Mouse (Mus musculus): ENCODE measurements around the gene Trim37. TPM values are rescaled to one million over a fixed set of nuclear protein-coding genes. Genes with fewer than 3 reads are reported as not detected.

Trim37 gene
- polyA plus RNA-seq, 1 experiment from 2014 or later: 87.3 TPM

GRCm38 (mm10) chr11:87234743-87235485, 108.0 kb downstream of the Trim37 start:
- H3K27me3 ChIP-seq: no peaks in the 10 kb centered on the region
- no peak overlapping the region for H3K4me3 ChIP-seq
- H3K4me2 ChIP-seq: no peak overlapping the region
- H3K36me3 ChIP-seq (ENCODE audit: poor library complexity, severe bottlenecking): peaks cover 60% of the 10 kb centered on the region
- no peaks in the 10 kb centered on the region for H3K4me1 ChIP-seq
- H3K9me3 ChIP-seq (replicated peaks): no peaks in the 10 kb centered on the region
- 93% methylated on average over 12 of the region's 12 CpGs for WGBS
- no peak overlapping the region for H3K27ac ChIP-seq
- H3K9ac ChIP-seq: no peak overlapping the region
- no peak for ATAC-seq

- Histone ChIP-seq H3K4me1 (no peaks in the 10 kb centered on the region), H3K36me3 (ENCODE audit: poor library complexity, severe bottlenecking) (peaks cover 62% of the 10 kb centered on the region), H3K9me3 (replicated peaks) (no peaks in the 10 kb centered on the region), H3K4me2 (no peak overlapping the region), H3K27me3 (no peaks in the 10 kb centered on the region), H3K27ac (no peak overlapping the region), H3K9ac (no peak overlapping the region), H3K4me3 (no peak overlapping the region)
- WGBS: 85% methylated on average over 5 of the region's 5 CpGs
- ATAC-seq: no peak
Measured at GRCm38 (mm10) chr11:87235486-87235872, 108.6 kb downstream of the Trim37 start.

DNA sequence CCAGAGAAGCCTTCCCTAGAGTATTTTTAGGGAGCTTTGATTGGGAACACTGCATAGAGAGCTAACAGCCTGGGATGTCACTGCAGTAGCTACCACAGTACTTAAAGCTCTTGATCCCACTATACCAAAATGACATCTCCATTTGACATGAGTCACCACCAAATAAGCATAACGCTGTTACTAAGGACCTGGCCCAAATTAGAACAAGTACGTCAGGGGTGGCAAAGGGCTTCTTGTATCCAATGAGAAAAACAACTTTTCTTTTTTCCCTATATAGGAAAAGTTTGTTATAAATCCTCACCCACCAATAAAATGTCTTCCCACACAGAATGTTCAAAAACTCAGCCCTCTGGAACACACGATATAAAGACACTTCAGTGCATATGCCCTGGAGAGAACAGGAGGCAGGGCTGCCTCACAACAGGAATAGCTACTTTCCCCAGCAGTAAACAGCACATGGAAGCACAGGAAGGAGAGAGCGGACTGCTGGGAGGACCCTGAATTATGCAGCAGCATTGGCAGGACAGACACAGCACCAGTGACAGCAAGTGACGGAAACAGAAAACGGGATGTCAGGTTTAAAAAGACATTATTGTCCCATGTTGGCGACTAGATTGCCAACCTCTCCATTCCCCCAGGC, 112.1 kb downstream of the Trim37 start:
- Histone ChIP-seq H3K4me2 (no peak overlapping the region), H3K27ac (no peak overlapping the region), H3K4me3 (no peak overlapping the region), H3K9me3 (replicated peaks) (no peaks in the 10 kb centered on the region), H3K9ac (no peak overlapping the region), H3K36me3 (ENCODE audit: poor library complexity, severe bottlenecking) (peaks cover 41% of the 10 kb centered on the region), H3K4me1 (peaks cover 3% of the 10 kb centered on the region; the same call in 1 of the 2 replicates), H3K27me3 (no peaks in the 10 kb centered on the region)
- ATAC-seq: no peak
- WGBS: 80% methylated on average over 7 of the region's 7 CpGs

DNA sequence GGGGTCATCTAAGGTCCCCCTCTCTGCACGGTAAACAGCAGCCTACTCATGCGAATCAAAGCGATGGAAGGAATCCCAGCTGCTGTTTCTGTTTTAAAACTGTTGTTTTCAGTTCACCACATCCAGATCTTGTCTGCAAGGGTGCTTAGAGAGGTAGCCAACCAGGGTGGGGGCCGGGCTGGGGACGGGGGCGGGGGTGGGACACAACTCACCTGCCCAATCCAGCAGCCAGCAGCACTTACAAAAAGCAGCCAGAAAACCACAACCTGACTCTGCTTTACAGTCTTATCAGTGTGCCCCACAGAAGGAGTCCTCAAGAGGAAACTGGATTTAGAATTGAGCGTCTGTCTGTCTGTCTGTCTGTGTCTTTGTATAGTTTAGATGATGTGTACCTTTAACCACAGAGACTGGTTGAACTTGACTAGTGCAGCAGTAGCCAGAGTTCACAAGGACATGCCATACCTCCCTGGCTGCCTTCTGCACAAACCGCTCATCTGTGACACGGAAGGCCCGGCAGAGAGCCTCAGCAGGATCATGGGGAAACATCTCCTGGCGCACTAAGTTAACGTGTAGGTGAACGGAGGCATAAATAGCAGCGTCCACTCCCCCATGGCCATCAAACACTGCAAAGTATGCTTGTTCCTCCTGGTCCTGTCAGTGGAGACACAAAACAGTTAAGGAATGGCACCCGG, 113.4 kb downstream of the Trim37 start:
- Histone ChIP-seq H3K9me3 (replicated peaks) (no peaks in the 10 kb centered on the region), H3K4me2 (no peak overlapping the region), H3K4me1 (peaks cover 3% of the 10 kb centered on the region; the same call in 1 of the 2 replicates), H3K27me3 (no peaks in the 10 kb centered on the region), H3K36me3 (ENCODE audit: poor library complexity, severe bottlenecking) (peaks cover 33% of the 10 kb centered on the region), H3K4me3 (no peak overlapping the region), H3K27ac (no peak overlapping the region), H3K9ac (no peak overlapping the region)
- no peak for ATAC-seq
- 91% methylated on average over 15 of the region's 15 CpGs for WGBS

- no peaks in the 10 kb centered on the region for H3K27me3 ChIP-seq
- ATAC-seq: no peak
- H3K9me3 ChIP-seq (replicated peaks): no peaks in the 10 kb centered on the region
- no peak overlapping the region for H3K4me3 ChIP-seq
- peaks cover 3% of the 10 kb centered on the region; the same call in 1 of the 2 replicates for H3K4me1 ChIP-seq
- H3K9ac ChIP-seq: no peak overlapping the region
- peaks cover 29% of the 10 kb centered on the region for H3K36me3 ChIP-seq (ENCODE audit: poor library complexity, severe bottlenecking)
- H3K4me2 ChIP-seq: no peak overlapping the region
- 90% methylated on average over 4 of the region's 4 CpGs for WGBS
- no peak overlapping the region for H3K27ac ChIP-seq
Measured at GRCm38 (mm10) chr11:87240833-87241215, 113.9 kb downstream of the Trim37 start.

GRCm38 (mm10) chr11:87241256-87241655, 114.4 kb downstream of the Trim37 start:
- no peak for ATAC-seq
- WGBS: 83% methylated on average over 7 of the region's 7 CpGs

GRCm38 (mm10) chr11:87245171-87245840, 118.4 kb downstream of the Trim37 start:
- ATAC-seq: no peak
- H3K9ac ChIP-seq: no peak overlapping the region
- H3K9me3 ChIP-seq (replicated peaks): no peaks in the 10 kb centered on the region
- H3K36me3 ChIP-seq (ENCODE audit: poor library complexity, severe bottlenecking): peaks cover 8% of the 10 kb centered on the region
- WGBS: 93% methylated on average over 9 of the region's 9 CpGs
- H3K4me3 ChIP-seq: no peak overlapping the region
- H3K4me1 ChIP-seq: peaks cover 21% of the 10 kb centered on the region
- no peak overlapping the region for H3K27ac ChIP-seq
- no peak overlapping the region for H3K4me2 ChIP-seq
- H3K27me3 ChIP-seq: no peaks in the 10 kb centered on the region

More at GRCm38 (mm10) chr11:87241256-87241655, 114.4 kb downstream of the Trim37 start:
- no peak overlapping the region for H3K4me2 ChIP-seq
- no peaks in the 10 kb centered on the region for H3K9me3 ChIP-seq (replicated peaks)
- H3K4me3 ChIP-seq: no peak overlapping the region
- H3K9ac ChIP-seq: no peak overlapping the region
- peaks cover 3% of the 10 kb centered on the region; the same call in 1 of the 2 replicates for H3K4me1 ChIP-seq
- no peak overlapping the region for H3K27ac ChIP-seq
- H3K27me3 ChIP-seq: no peaks in the 10 kb centered on the region
- H3K36me3 ChIP-seq (ENCODE audit: poor library complexity, severe bottlenecking): peaks cover 29% of the 10 kb centered on the region

GRCm38 (mm10) chr11:87246107-87246651, 119.3 kb downstream of the Trim37 start:
- no peak overlapping the region for H3K9ac ChIP-seq
- no peaks in the 10 kb centered on the region for H3K27me3 ChIP-seq
- no peak overlapping the region for H3K4me2 ChIP-seq
- WGBS: 81% methylated on average over 4 of the region's 4 CpGs
- no peaks in the 10 kb centered on the region for H3K9me3 ChIP-seq (replicated peaks)
- no peaks in the 10 kb centered on the region; the same call in 1 of the 2 replicates for H3K36me3 ChIP-seq (ENCODE audit: poor library complexity, severe bottlenecking)
- ATAC-seq: no peak
- H3K4me1 ChIP-seq: peaks cover 21% of the 10 kb centered on the region
- H3K4me3 ChIP-seq: no peak overlapping the region
- no peak overlapping the region for H3K27ac ChIP-seq

GRCm38 (mm10) chr11:87246724-87247493, 120.0 kb downstream of the Trim37 start:
- ATAC-seq: peak; percentile 70
- H3K4me3 ChIP-seq: no peak overlapping the region
- H3K4me2 ChIP-seq: 0 out of 2 replicates have a peak overlapping the region, but pooled peaks have one; percentile 8
- peak overlapping the region; percentile 74 for H3K27ac ChIP-seq
- no peaks in the 10 kb centered on the region for H3K9me3 ChIP-seq (replicated peaks)
- 49% methylated on average over 9 of the region's 9 CpGs for WGBS
- H3K27me3 ChIP-seq: no peaks in the 10 kb centered on the region
- no peaks in the 10 kb centered on the region; the same call in 1 of the 2 replicates for H3K36me3 ChIP-seq (ENCODE audit: poor library complexity, severe bottlenecking)
- H3K4me1 ChIP-seq: peaks cover 21% of the 10 kb centered on the region
- peak overlapping the region; percentile 36; the same call in 1 of the 2 replicates for H3K9ac ChIP-seq

GRCm38 (mm10) chr11:87247494-87247866, 120.6 kb downstream of the Trim37 start:
- no peaks in the 10 kb centered on the region for H3K9me3 ChIP-seq (replicated peaks)
- peak overlapping the region; percentile 74 for H3K27ac ChIP-seq
- H3K36me3 ChIP-seq (ENCODE audit: poor library complexity, severe bottlenecking): peaks cover 3% of the 10 kb centered on the region; the same call in 1 of the 2 replicates
- peaks cover 21% of the 10 kb centered on the region for H3K4me1 ChIP-seq
- peak; percentile 36; the same call in 1 of the 2 replicates for ATAC-seq
- 55% methylated on average over 5 of the region's 5 CpGs for WGBS
- H3K4me2 ChIP-seq: 0 out of 2 replicates have a peak overlapping the region, but pooled peaks have one; percentile 8
- no peak overlapping the region for H3K4me3 ChIP-seq
- no peaks in the 10 kb centered on the region for H3K27me3 ChIP-seq
- peak overlapping the region; percentile 36; the same call in 1 of the 2 replicates for H3K9ac ChIP-seq

DNA sequence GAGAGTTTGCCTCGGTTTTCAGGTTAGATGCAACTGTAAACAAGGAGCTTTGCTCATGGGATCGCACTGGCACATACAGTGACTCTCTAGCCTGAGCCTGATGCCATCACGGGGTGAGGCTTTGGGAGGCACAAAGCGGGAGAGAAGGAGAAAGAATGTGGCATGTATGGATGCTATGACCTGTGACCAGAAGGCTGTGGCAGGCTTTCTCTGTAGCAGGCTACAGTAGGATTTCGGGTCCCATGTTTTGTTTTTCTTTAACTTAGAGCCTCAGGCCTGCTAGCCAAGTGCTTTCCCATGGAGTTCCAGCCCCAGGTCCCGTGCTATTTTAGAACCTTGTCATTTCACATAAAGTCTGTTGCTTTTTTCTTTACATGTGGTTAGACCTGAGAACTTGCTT, 123.3 kb downstream of the Trim37 start:
- no peak overlapping the region for H3K9ac ChIP-seq
- H3K36me3 ChIP-seq (ENCODE audit: poor library complexity, severe bottlenecking): peaks cover 3% of the 10 kb centered on the region; the same call in 1 of the 2 replicates
- no peak for ATAC-seq
- H3K4me2 ChIP-seq: no peak overlapping the region
- no peak overlapping the region for H3K4me3 ChIP-seq
- H3K4me1 ChIP-seq: peaks cover 18% of the 10 kb centered on the region
- 84% methylated on average over 6 of the region's 6 CpGs for WGBS
- H3K27me3 ChIP-seq: no peaks in the 10 kb centered on the region
- H3K27ac ChIP-seq: no peak overlapping the region
- H3K9me3 ChIP-seq (replicated peaks): no peaks in the 10 kb centered on the region
